Mouse (Mus musculus) liver, postnatal 0 days (tissue): ENCODE measurements around the gene Plxdc1. TPM values are rescaled to one million over a fixed set of nuclear protein-coding genes. Genes with fewer than 3 reads are reported as not detected.
A peak's percentile ranks its signal among the peaks of the same experiment; 100 is the strongest.

Experiments used
- ATAC-seq: fragments of 200-750 bp; cut with Nextera tagmentation; 2 replicates; pipeline ENCODE4 v1.8.0; 2017; ENCODE audit warnings: mild to moderate bottlenecking, moderate library complexity
- DNase-seq: peaks from one replicate; pipeline ENCODE4 v3.0.0-alpha.2; 2016
- H3K27ac ChIP-seq: fragments of 300-500 bp; sonication (generic); 2 replicates; pipeline ENCODE4 v1.5.1; 2014; ENCODE audit warnings: antibody characterized with exemption, moderate library complexity, mild to moderate bottlenecking, low read depth
- H3K27me3 ChIP-seq: fragments of 300-500 bp; sonication (generic); 2 replicates; pipeline ENCODE4 v1.6.1; 2014; ENCODE audit warnings: low read length, control low read depth, mixed read lengths; ENCODE audit not compliant: insufficient read depth
- H3K36me3 ChIP-seq: fragments of 300-500 bp; sonication (generic); replicated peaks from 2 replicates; pipeline ENCODE4 v1.6.1; 2014; ENCODE audit warnings: mild to moderate bottlenecking, control low read depth, low read length, moderate library complexity, mixed read lengths; ENCODE audit not compliant: insufficient read depth
- H3K4me1 ChIP-seq: fragments of 300-500 bp; sonication (generic); 2 replicates; pipeline ENCODE4 v1.6.1; 2014; ENCODE audit warnings: antibody characterized with exemption, mild to moderate bottlenecking, control low read depth; ENCODE audit not compliant: insufficient read depth
- H3K4me2 ChIP-seq: fragments of 300-500 bp; sonication (generic); 2 replicates; pipeline ENCODE4 v1.6.1; 2014; ENCODE audit warnings: low read depth, mild to moderate bottlenecking, low read length, moderate library complexity, mixed read lengths
- H3K4me3 ChIP-seq: fragments of 300-500 bp; sonication (generic); 2 replicates; pipeline ENCODE4 v1.5.1; 2014; ENCODE audit warnings: low read depth, low read length
- H3K9ac ChIP-seq: fragments of 300-500 bp; sonication (generic); replicated peaks from 2 replicates; pipeline ENCODE4 v1.6.1; 2014; ENCODE audit warnings: mild to moderate bottlenecking, moderate library complexity
- H3K9me3 ChIP-seq: fragments of 300-500 bp; sonication (generic); 2 replicates; pipeline ENCODE4 v1.6.1; 2016; ENCODE audit warnings: mild to moderate bottlenecking, control low read depth, low read length, mixed read lengths
- CTCF ChIP-seq: sonication (generic); IDR thresholded peaks from 2 replicates; pipeline ENCODE4 v1.5.1; 2016; ENCODE audit warnings: antibody characterized with exemption, low read depth
- EP300 ChIP-seq: IDR thresholded peaks from 2 replicates; pipeline ENCODE4 v1.6.1; 2016; ENCODE audit warnings: antibody characterized with exemption, low read depth, mild to moderate bottlenecking
- WGBS: fragments of 180-500 bp; shearing (Covaris S2); extraction: QIAGEN DNeasy Blood & Tissue Kit; methylation state at CpG from one replicate; pipeline ENCODE4 v1.1.7; 2014; ENCODE audit not compliant: insufficient replicate concordance; 5-methylcytosine and 5-hydroxymethylcytosine counted together
- polyA plus RNA-seq: library from polyadenylated mRNA; unstranded; fragments of >200 nt; fragmentation: Nextera tagmentation; extraction: Ambion mirVana; gene quantifications from 2 replicates; pipeline ENCODE4 v1.2.1, GENCODE M21; 2015

Plxdc1 gene
- polyA plus RNA-seq, 1 experiment from 2014 or later: 0.75 TPM

- Histone ChIP-seq H3K27ac (no peak overlapping the region), H3K27me3 (no peaks in the 10 kb centered on the region), H3K4me3 (no peak overlapping the region), H3K9ac (no peak overlapping the region), H3K36me3 (no peaks in the 10 kb centered on the region), H3K4me2 (no peak overlapping the region), H3K4me1 (no peaks in the 10 kb centered on the region), H3K9me3 (no peaks in the 10 kb centered on the region)
- no peak for DNase-seq
- ATAC-seq: no peak
- WGBS: 56% methylated on average over 2 of the region's 2 CpGs
- no peak for TF ChIP-seq EP300
- no peak for TF ChIP-seq CTCF
Observed at GRCm38 (mm10) chr11:97905941-97906340, 80.3 kb downstream of the Plxdc1 start.

- no peak for DNase-seq
- no peak for TF ChIP-seq EP300
- no peak for TF ChIP-seq CTCF
- Histone ChIP-seq H3K4me2 (no peak overlapping the region), H3K4me3 (no peak overlapping the region), H3K27me3 (no peaks in the 10 kb centered on the region), H3K4me1 (no peaks in the 10 kb centered on the region), H3K9ac (no peak overlapping the region), H3K36me3 (no peaks in the 10 kb centered on the region), H3K27ac (no peak overlapping the region), H3K9me3 (no peaks in the 10 kb centered on the region)
- WGBS: 88% methylated on average over 2 of the region's 2 CpGs
- no peak for ATAC-seq
Observed at GRCm38 (mm10) chr11:97905540-97905939, 80.7 kb downstream of the Plxdc1 start.

- ATAC-seq: no peak
- WGBS: 82% methylated on average over 13 of the region's 13 CpGs
Observed at GRCm38 (mm10) chr11:97904801-97905200, 81.4 kb downstream of the Plxdc1 start.

GRCm38 (mm10) chr11:97901806-97902205 is 84.4 kb downstream of the Plxdc1 start:
- ATAC-seq: no peak
- Histone ChIP-seq H3K27me3 (no peaks in the 10 kb centered on the region), H3K4me3 (no peak overlapping the region), H3K36me3 (no peaks in the 10 kb centered on the region), H3K9me3 (no peaks in the 10 kb centered on the region), H3K27ac (no peak overlapping the region), H3K9ac (no peak overlapping the region), H3K4me1 (no peaks in the 10 kb centered on the region), H3K4me2 (no peak overlapping the region)
- 54% methylated on average over 6 of the region's 6 CpGs for WGBS
- TF ChIP-seq CTCF (no peak), EP300 (no peak)
- DNase-seq: no peak

More at GRCm38 (mm10) chr11:97904801-97905200, 81.4 kb downstream of the Plxdc1 start:
- H3K27ac ChIP-seq: no peak overlapping the region
- H3K4me3 ChIP-seq: no peak overlapping the region
- no peaks in the 10 kb centered on the region for H3K9me3 ChIP-seq
- H3K36me3 ChIP-seq: no peaks in the 10 kb centered on the region
- TF ChIP-seq CTCF (no peak), EP300 (no peak)
- H3K4me2 ChIP-seq: no peak overlapping the region
- no peaks in the 10 kb centered on the region for H3K4me1 ChIP-seq
- no peak overlapping the region for H3K9ac ChIP-seq
- no peaks in the 10 kb centered on the region for H3K27me3 ChIP-seq
- no peak for DNase-seq

- 0% methylated on average over 2 of the region's 2 CpGs for WGBS
- Histone ChIP-seq H3K4me1 (no peaks in the 10 kb centered on the region), H3K27ac (no peak overlapping the region), H3K9me3 (no peaks in the 10 kb centered on the region), H3K4me3 (no peak overlapping the region), H3K27me3 (no peaks in the 10 kb centered on the region), H3K4me2 (no peak overlapping the region), H3K36me3 (no peaks in the 10 kb centered on the region), H3K9ac (no peak overlapping the region)
- DNase-seq (peak; percentile 86), ATAC-seq (peak; percentile 63)
- TF ChIP-seq CTCF (peak; percentile 96), EP300 (no peak)
Observed at GRCm38 (mm10) chr11:97899822-97900221, 86.4 kb downstream of the Plxdc1 start.

- DNase-seq: no peak
- WGBS: 63% methylated on average over 3 of the region's 3 CpGs
- H3K27ac ChIP-seq: no peak overlapping the region
- TF ChIP-seq EP300 (no peak), CTCF (no peak)
- no peak overlapping the region for H3K4me2 ChIP-seq
- H3K4me1 ChIP-seq: no peaks in the 10 kb centered on the region
- H3K9me3 ChIP-seq: peaks cover 6% of the 10 kb centered on the region; the same call in 1 of the 2 replicates
- no peak for ATAC-seq
- no peak overlapping the region for H3K9ac ChIP-seq
- no peaks in the 10 kb centered on the region for H3K36me3 ChIP-seq
- no peak overlapping the region for H3K4me3 ChIP-seq
- H3K27me3 ChIP-seq: no peaks in the 10 kb centered on the region
Observed at GRCm38 (mm10) chr11:97897568-97898185, 88.6 kb downstream of the Plxdc1 start.
